Mouse (Mus musculus) right cerebral cortex, postnatal 25 days (tissue): ENCODE results near the gene Mypop.
A peak's percentile ranks its signal among the peaks of the same experiment; 100 is the strongest.

ENCODE experiments used
- DNase-seq: peaks from one replicate; pipeline ENCODE4 v3.0.0; 2022

Mypop gene

GRCm38 (mm10) chr7:18991660-18992293 is 732 bp downstream of the Mypop start:
- peak; percentile 60 for DNase-seq

- no peak for DNase-seq
Measured at GRCm38 (mm10) chr7:18992294-18992675, 1.2 kb downstream of the Mypop start.

GRCm38 (mm10) chr7:18993036-18993435 is 2.0 kb downstream of the Mypop start:
- no peak for DNase-seq

GRCm38 (mm10) chr7:18998835-18999234 is 7.8 kb downstream of the Mypop start:
- DNase-seq = no peak

GRCm38 (mm10) chr7:19000421-19000820 is 9.4 kb downstream of the Mypop start:
- no peak for DNase-seq

GRCm38 (mm10) chr7:19001066-19001806 is 10.2 kb downstream of the Mypop start:
- peak; percentile 26 for DNase-seq

GRCm38 (mm10) chr7:19001807-19002085 is 10.7 kb downstream of the Mypop start:
- DNase-seq = no peak

GRCm38 (mm10) chr7:19002115-19002514 is 11.1 kb downstream of the Mypop start:
- DNase-seq = no peak

- peak; percentile 80 for DNase-seq
Measured at GRCm38 (mm10) chr7:19002848-19003498, 11.9 kb downstream of the Mypop start.

GRCm38 (mm10) chr7:19003902-19004630 is 13.0 kb downstream of the Mypop start, which contains the start of gene Irf2bp1:
Gene Irf2bp1 (plus strand): TSS chr7:19004044.
- DNase-seq = peak; percentile 95

- peak; percentile 48 for DNase-seq
Measured at GRCm38 (mm10) chr7:19004631-19005079, 13.6 kb downstream of the Mypop start.

GRCm38 (mm10) chr7:19005417-19006121 is 14.5 kb downstream of the Mypop start:
- DNase-seq = no peak

- peak; percentile 76 for DNase-seq
Measured at GRCm38 (mm10) chr7:19006476-19006875, 15.4 kb downstream of the Mypop start.

GRCm38 (mm10) chr7:19007026-19007977 is 16.3 kb downstream of the Mypop start:
- no peak for DNase-seq

GRCm38 (mm10) chr7:19010581-19010980 is 19.5 kb downstream of the Mypop start:
- DNase-seq = no peak

GRCm38 (mm10) chr7:19012025-19012621 is 21.1 kb downstream of the Mypop start:
- peak; percentile 8 for DNase-seq

- no peak for DNase-seq
Measured at GRCm38 (mm10) chr7:19012882-19013281, 21.8 kb downstream of the Mypop start.

- no peak for DNase-seq
Measured at GRCm38 (mm10) chr7:19014452-19014851, 23.4 kb downstream of the Mypop start.

GRCm38 (mm10) chr7:19016042-19016441 is 25.0 kb downstream of the Mypop start:
- DNase-seq = no peak

GRCm38 (mm10) chr7:19017909-19018308 is 26.9 kb downstream of the Mypop start:
- no peak for DNase-seq

- DNase-seq = no peak
Measured at GRCm38 (mm10) chr7:19021048-19021447, 30.0 kb downstream of the Mypop start.
